Mouse (Mus musculus): ENCODE measurements around the gene Cep135.

Gene Cep135

DNA sequence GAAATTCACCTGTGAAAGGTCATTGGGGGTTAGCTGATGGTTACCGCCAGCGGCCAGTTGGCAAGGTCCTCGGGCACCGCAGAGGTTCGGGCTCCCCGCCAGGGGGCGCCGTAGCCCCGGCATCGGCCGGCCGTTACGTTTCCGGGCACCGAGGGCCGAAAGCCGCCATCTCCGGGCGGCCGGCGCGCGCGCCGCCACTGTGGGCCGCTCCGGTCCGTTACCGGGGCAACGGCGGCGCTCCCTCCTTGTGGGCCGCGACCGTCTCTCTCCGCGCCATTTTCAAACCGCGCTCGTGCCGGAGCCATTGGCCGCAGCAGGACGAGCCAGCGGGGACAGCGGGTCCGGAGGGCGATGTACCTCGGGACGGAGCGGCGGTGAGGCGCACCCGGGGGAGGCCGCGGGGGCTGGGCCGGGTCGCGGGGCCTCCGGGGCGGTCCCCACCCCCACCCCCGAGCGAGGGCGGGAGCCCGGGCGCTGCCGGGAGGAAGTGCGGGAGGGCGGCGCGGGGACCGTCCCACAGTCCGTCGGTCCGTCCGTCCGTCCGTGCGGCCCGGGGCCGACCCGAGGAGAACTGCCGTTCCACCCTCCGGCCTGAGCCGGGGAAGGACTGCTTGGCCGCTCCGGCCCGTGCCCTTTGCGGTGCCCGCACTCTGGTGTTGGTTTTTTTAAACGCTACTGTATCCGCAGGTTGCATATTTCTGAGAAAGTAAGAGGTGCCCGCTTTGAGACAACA, at the start of gene Cep135:
Gene Cep135 (plus strand): TSS at position 148 of the 733 bp plus-strand sequence.
- DNase-seq (ENCODE audit: low spot score) = peak; percentile 91

DNA sequence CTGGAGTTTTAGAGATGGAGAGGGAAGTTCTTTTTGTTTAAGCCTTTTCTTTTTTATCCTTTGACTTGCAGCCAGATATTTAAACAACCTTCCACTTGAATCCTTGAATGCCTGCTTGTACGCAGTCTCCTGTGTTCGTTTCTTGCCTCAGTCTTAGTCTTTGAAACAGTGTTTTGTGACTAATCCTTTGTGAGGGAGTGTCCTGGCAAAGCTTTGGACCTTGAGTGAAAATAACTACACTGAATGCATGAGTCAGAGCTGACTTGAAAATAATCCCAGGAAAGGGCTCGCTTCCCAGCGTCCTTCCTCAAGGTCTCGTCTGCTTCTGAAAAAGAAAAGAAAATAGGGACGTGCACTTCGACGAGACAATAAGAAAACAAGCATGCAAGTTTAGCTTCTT, 48.3 kb upstream of the Cep135 start:
- DNase-seq (ENCODE audit: low spot score) = peak; percentile 36

DNA sequence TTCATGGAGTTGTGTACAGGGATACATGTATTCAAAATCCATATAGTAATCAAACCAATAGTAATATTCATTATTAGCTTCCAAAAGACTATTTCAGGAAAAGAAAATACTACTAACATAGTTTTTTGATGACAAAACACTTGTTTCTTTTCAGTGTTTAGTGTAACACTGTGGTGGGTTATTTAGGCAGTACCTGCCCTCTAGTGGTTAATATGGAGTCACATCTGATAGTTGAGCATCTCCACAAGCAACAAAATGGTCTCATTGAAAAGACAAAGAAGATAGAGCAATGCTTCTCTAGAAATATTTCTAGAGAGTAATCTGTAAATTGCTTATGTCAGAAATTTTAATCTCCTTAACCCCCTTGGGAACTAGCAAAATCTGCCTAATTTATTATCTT, 47.7 kb upstream of the Cep135 start:
- DNase-seq (ENCODE audit: low spot score) = no peak

GRCm38 (mm10) chr5:76543200-76543599, 45.3 kb upstream of the Cep135 start:
- DNase-seq (ENCODE audit: low spot score) = no peak

DNA sequence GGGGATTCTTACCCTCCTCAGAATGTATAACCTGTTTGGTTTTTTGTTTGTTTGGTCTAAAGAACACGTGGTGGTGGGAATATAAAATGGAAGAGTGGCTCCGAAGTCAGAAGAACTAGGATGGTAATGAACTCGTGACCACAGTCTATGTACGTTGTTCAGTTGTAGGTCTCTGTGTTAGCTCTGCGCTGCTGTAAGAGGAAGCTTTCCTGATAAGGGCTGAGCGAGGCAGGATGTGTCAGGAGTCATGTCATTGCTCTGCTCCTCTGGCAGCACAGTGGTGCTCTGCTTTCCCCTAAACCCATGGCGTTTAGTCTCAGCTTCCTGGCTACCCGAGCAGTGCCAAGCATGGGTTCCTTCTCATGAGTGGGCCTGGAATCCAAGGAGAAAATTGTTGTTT, 38.1 kb upstream of the Cep135 start:
- DNase-seq (ENCODE audit: low spot score) = no peak

DNA sequence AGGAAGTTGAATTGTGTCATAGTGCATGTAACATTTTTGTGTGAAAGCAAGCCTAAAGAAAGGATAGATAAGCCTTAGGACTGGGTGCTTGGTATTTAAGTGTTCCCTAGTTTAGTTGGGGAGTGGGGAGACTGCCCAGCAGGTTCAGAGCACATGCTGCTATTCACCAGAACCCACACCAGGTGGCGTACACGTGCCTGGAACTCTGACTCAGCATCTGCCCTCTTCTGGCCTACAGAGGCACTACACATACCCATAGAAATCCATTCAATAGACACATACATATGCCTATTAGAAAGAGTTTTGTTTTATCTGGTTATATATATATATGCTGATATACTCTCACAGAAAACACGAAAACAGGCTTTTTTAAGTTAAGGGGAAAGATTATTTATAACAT, 23.2 kb upstream of the Cep135 start:
- peak; percentile 67 for DNase-seq (ENCODE audit: low spot score)

GRCm38 (mm10) chr5:76574251-76574650, 14.2 kb upstream of the Cep135 start:
- DNase-seq (ENCODE audit: low spot score) = no peak

GRCm38 (mm10) chr5:76577026-76577425, 11.5 kb upstream of the Cep135 start:
- no peak for DNase-seq (ENCODE audit: low spot score)

DNA sequence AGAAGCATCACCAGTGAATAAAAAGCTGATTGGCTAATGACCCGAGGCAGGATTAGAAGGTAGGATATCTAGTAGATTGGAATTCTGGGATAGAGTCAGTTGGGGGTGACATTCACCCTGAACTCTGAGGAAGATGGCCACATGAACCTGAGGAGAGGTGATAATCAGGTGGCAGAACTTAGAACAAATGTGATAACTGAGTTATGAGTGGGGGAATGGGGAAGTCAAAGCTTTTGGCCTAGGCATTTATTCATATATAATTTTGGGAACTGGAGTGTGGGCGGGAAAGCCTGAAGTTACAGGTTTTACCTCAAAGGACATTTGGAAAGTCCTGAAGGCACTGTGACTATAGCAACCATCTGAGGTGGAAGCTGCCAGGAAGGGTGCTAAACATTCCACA, 3.1 kb upstream of the Cep135 start:
- DNase-seq (ENCODE audit: low spot score) = no peak

GRCm38 (mm10) chr5:76589311-76589710, 813 bp downstream of the Cep135 start:
- no peak for DNase-seq (ENCODE audit: low spot score)

DNA sequence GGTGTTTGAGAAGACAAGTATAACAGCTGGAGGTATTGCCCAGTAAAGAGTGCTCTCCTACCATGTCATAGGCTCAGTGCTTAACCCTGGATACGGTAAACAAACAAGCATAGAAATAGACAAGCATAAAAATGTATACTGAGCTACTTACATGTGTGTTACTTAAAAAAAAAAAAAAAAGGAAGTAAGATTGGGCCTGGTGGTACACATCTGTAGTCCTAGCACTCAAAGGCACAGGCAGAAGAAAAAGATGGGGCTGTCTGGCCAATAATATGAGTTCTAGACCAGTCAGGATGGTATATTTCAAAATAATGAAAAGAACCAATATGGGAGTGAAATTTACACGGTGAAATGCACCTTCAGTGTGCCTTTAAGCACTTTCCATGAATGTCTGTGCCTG, 1.5 kb downstream of the Cep135 start:
- DNase-seq (ENCODE audit: low spot score) = no peak

- no peak for DNase-seq (ENCODE audit: low spot score)
These were observed 3.4 kb downstream of the Cep135 start for GRCm38 (mm10) chr5:76591885-76592284.

DNA sequence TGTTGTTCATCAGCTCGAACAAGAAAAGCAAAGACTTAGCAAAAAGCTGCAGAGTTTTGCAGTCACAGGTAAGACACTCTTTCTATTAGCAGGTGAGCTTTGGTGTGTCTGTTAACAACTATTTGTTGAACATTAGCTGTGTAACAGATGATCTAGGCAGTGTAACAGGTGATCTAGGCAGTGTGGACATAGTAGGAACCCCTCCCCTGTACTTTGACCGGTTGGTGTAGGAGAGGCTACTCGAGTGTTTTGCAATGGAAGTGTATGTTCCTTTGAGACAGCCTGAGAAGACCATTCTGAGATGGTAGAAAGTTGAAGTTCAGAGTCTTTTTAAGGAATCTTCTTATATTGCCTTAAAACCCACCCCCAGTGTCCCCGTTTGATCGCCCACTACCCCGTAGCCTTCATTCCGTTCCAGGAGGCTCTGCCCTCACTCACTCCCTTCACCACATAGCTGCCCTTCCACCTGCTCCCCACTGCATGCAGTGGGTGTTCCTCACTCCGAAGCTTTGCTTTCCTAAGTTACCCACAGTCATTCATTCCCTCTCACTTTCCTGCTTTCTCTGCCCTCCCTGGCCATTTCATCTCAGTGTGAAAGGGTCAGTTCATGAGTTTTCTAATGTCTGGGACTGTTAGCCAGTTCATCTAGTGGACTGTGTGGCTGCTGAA, 21.3 kb downstream of the Cep135 start:
- DNase-seq (ENCODE audit: low spot score) = no peak

- no peak for DNase-seq (ENCODE audit: low spot score)
These were observed 24.5 kb downstream of the Cep135 start for GRCm38 (mm10) chr5:76612867-76613499.

GRCm38 (mm10) chr5:76615276-76615675, 26.8 kb downstream of the Cep135 start:
- DNase-seq (ENCODE audit: low spot score) = no peak

DNA sequence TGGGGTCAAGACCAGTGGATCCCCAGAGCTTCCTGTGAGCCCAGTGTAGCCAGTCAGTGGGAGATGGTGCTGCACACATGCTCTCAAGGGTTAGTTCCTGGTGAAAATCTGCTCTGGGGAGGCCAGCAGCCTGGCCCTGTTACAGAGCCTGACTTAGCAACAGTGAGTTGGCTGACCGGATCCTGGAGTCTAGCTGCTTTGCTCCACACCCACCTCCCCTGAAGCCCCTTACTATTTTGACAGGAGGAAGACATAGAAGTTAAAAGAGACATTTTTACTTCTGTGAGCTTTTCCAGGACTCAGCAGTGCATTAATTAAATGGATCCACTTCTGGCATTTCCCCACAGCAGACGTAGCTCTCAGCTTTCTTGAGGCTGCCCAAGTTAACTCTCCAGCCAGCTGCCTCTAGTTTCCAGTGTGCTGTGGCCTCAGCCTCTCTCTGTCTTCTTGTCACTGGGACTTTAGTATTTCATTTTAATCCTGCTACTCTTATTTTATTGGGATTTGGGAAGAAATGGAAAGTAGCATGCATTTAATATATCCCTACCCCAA, 27.8 kb downstream of the Cep135 start:
- DNase-seq (ENCODE audit: low spot score) = no peak

DNA sequence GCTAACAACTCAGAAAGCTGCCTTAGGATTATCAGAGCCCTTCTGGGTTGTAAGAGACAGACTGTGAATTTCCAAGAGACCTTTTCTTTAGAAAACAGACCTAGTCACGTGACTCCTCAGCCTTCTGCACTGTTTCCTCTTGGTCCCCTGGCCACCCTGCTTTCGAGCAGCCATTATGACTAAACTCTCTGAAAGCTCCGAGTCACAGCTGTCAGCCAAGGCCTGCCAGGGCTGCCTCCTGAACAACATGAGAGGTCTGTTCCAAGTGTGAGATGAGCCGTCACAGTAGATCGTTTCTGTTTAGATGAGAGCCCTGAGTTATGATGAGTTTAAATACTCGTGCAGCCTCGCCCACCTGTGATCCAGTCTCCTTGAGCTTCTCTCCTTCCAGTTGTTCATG, 30.3 kb downstream of the Cep135 start:
- no peak for DNase-seq (ENCODE audit: low spot score)

DNA sequence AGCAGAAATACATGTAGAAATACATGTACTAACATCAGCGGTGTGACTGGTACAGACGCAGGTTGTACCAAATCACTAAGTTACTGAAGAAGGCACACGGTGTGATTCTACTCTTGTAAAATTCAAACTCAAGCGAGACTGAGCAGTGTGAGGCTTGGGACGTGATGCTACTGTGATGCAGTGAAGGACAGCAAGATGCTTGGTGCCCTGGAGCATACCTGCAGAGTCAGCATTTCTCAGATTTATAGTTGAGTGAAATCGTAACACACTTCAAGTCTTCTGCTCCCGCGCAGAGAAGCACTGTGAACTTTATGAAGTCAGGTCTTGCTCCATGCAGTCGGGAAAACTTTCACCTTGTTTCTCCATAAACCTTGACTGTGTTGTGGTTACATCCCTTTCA, 35.3 kb downstream of the Cep135 start:
- no peak for DNase-seq (ENCODE audit: low spot score)

DNA sequence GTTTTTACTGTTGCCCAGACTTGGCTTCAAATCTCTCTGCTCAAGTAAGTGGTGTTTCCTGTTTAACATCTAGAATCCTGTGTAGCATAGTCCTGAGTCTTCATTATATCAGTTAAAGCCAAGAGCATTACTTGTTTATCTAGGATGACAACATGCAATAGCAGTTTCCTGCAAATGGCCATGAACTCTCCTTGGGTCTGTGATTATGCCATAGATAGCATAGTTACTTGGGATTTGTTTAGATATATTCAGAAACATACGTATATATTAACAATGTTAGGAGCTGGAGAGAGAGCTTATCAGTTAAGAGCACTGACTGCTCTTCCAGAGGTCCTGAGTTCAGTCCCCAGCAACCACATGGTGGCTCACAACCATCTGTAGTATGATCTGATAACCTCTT, 39.3 kb downstream of the Cep135 start:
- no peak for DNase-seq (ENCODE audit: low spot score)

- no peak for DNase-seq (ENCODE audit: low spot score)
These were observed 45.5 kb downstream of the Cep135 start for GRCm38 (mm10) chr5:76634012-76634411.

DNA sequence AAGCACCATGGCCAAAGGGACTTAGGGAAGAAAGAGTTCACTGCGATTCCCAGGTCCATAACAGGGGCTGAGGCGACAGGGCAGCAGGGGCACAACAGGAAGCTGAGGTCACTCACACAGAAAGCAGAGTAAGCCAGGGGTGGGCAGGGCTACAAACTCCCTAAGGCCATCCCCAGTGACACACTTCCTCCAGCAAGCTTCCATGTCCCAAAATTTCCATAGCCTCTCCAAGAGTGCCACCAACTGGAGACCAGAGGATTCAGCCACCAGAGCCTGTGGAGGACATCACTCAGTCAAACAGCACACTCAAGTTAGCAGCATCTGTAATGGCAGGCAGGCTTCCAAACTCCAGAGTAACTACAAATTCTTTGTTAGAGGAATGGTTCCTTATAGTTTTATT, 47.1 kb downstream of the Cep135 start:
- DNase-seq (ENCODE audit: low spot score) = no peak

- no peak for DNase-seq (ENCODE audit: low spot score)
These were observed 53.6 kb downstream of the Cep135 start for GRCm38 (mm10) chr5:76642076-76642475.

- no peak for DNase-seq (ENCODE audit: low spot score)
These were observed 55.7 kb downstream of the Cep135 start for GRCm38 (mm10) chr5:76644234-76644633.

Data from urinary bladder, postnatal 14 days (tissue).